Mouse (Mus musculus): ENCODE data around the gene Glrx.
"Not testable (repeated sequence)": the region's sequence is repeated elsewhere in the genome, so short reads cannot be mapped to it uniquely, and the experiment has no call there.

Gene Glrx

DNA sequence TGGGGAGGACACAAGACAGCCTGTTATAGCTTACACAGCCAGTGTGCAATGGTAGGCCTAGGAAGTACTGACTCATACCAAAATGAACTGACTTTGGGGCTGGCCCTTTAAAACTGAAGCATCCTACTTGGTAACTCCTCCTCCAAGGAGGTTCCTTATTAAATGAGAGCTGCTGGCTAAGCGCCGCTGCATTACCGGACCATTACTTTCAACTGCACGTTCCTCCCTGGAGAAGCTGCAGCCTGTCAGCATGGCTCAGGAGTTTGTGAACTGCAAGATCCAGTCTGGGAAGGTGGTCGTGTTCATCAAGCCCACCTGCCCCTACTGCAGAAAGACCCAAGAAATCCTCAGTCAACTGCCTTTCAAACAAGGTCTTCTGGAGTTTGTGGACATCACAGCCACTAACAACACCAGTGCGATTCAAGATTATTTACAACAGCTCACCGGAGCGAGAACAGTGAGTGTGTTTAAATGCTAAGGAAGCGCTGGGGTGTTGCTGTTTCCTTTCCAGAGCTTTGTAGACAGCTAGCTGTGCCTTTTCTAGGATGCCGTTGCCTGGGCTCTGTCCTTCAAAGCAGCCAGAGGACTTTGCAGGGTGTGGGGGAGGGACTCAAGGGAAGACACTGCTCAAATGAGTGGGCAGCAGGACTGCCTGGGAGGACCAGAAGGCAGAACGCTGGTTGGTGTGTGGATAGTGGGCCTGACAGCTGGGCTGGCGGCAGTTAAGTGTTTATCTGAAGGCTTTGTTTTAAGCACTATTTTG lies at the start of gene Glrx:
Gene Glrx (plus strand): TSS at position 150 of the 763 bp plus-strand sequence.
- DNase-seq (ENCODE audit: low spot score): peak; percentile 72

DNA sequence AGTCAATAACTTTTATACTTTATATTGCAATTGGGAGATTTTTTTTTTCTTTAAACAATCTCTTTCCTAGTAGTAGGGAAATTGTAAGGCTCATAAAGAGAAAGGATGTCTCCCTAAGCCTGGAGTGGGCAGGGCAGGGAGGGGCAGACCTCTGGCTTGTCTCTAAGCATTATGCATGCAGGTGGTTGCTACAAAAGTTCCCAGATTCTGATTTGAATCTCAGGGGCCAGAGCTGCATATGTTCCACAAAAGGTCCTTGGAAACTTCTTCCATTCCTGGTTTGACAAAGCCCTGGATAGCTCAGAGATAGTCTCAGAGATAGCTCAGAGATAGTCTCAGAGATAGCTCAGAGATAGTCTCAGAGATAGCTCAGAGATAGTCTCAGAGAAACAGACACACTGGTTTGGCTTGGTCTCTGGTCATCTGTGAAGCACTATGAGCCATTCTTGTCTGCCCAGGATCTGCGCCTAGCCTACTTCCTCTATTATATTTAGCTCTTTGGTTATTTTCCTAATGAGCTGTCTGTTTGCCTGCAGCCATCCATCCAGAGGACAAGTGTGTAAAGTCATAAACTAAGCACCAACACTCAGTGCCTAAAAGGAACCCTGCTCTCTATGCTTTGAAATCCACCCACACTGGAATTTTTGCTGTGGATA lies 49.0 kb upstream of the Glrx start:
- DNase-seq (ENCODE audit: low spot score): no peak

DNA sequence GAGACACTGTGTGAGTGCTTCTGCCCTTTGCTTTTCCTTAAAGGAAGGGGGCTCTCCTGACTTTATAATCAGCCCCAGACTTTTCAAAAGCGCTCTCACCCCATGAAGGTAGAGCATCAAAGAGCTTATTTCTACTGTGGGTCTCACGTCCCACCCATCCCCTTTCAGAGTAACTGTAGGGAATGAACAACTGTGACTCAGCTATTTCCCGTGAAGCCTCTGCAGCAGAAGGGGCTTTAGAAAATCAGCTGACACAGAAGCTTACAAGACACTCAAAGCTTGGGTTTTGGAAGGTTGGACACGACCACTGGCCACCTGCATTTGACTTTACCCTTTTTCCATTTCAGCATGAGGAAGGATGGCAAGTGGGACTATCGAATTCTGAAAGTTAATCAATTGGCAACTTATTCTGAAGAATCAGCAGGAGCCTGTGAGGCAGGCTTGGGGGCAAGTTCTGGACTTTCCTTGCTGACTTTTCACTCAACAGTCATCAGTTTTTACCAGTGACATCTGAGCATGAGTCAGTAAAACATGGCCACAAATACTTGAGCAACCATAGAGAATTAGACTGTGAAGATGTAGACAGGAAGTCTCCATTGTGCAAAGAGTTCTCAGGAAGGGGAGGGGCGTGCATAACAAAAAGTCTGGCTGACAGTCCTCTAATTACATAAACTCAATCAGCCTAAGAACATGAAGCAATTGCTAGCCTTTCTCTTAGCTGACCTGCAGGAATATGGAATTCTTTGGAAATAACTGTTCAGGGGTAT lies 45.6 kb upstream of the Glrx start:
- no peak for DNase-seq (ENCODE audit: low spot score)

DNA sequence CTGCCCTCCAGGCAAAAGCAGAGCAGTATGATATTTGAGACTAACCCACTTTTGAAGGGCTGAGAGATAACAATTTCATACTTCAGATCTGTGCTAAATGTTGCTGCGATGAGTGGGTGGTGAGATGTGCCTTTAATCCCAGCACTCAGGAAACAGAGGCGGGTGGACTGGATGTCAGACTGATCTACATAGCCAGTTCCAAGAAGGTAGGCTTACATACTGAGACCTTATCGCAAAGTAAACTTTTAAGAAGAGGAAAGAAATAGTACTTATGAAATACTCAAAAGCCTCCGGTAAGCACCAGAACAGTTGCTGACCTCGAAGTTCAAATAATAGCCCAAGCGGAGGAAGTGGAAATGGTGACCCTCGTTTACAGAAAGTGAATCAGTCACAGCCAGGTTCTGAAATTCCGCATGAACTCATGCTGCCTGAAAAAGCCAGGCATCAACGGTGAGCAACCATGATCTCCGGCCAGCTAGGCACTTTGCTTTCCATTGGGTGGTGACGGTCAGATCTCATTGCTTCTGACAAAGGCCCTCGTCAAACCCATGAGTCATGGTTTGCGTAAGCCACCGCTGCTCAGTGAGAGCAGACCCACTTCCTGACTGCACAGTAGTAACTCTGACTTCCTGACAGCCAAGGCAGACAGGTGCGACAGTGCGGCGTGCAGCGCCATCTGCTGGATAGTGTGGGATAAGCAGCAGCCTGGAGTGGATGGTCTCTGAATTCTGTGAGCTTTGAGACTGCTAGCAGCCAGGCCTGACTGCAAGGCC lies 42.1 kb upstream of the Glrx start:
- DNase-seq (ENCODE audit: low spot score): peak; percentile 92

DNA sequence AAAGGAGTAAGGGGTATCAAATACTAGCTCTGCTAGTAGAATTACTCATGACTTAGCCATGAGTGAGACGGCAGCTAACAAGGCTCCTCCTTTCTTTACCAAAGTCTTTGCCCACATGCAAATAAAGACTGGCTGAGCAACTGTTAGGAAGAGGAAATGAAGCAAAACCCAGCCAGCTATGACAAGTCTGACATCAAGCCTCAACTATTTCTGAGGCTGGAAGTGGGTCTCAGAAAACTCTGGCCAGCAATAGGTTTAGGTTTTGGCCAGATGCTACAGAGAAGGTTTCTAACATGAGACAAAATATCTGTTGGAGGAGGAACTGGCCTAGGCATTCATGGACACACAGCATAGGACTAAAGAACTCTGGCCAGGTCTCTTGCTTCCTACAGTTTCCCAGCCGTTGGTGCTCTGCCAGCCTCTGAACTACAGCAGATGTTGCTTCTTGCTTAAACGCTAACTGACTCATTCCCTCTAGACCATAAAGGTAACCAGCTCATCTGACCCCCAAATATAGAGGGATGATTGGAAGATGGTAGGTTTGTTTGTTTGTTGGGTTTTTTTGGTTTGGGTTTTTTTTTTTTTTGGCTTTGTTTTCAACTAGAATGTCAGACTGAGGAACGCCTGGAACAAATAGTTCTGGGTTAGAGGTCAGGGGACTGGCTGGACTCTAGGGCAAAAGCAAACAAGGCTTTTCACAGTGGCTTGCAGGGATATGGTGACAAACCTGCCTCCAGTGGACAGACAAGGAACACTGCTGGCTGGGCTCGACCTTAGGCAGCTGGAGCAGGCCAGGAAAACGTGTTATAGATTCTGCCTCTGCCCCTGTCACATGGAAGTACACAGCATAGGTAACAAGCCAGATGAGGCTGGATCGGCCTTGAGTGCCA lies 41.0 kb upstream of the Glrx start:
- DNase-seq (ENCODE audit: low spot score): no peak

DNA sequence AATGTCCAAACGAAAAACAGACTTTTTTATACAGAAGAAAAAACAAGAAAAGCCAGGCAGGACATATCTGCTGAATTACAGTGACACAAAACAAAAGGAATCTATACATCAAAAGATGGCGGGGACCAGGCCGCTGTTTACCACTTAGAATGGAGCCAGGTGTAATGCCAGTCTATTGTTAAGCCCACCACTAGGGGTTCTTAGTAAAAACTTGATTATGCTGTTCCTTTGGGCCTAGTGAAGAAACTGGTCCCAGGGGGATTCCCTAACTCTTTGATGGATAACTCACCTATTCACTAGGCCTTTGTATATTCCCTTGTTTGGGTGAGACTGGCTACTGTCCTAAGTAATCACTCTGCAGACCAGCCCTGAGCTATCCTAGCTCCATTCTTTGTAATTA lies 40.2 kb upstream of the Glrx start:
- DNase-seq (ENCODE audit: low spot score): no peak

DNA sequence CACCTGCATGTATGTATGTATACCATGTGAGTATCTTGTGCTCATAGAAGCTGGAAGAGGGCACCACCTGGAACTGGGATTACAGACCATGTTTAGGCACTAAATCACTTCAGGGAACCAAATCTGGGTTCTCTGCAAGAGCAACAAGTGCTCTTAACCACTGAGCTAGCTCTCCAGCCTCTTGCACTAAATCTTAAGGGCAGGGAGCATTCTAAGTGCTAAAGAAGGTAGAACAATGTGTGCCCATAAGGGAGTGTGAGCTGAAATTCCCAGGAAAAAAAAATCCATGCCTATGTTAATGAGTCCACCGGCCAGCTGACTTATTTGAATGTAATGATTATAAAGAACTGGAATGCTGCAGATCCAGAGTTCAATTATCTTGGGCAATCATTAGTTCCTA lies 31.7 kb upstream of the Glrx start:
- no peak for DNase-seq (ENCODE audit: low spot score)

DNA sequence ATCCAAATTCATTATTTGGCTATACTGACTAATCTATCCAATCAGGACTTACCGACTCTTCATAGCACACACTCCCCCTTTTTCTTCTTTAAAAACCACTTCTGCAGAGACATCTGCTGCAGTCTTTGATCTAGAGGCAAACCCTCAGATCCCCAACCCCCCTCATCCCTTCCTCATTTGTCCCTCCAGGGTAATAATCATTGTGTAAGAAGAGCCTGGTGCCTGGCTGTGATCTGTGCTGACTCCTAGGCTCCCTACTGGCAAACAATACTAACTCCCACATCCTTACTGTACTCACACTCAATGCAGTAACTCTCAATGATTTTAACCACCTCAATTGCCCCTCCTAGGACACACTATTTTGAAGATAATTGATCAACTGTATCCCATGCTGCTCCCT lies 29.7 kb upstream of the Glrx start:
- no peak for DNase-seq (ENCODE audit: low spot score)

DNA sequence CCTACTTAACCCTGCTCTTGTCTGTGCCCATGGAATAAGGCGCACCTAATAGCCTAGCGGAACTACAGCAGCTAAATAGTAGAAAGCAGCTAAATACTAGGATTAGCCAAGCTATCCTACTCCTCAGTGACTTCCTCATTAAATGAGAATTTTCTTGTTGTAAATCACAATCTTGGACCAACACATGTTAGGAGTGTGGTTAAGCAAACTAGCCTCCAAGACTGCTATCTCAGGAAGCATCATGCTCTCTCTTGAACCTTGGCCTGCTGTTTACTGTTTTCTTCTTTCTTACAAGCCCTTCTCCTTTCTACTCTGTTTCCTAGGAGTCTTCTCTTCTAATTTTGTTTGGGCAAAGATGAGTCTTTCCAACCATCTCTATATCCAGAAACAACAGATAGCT lies 22.5 kb upstream of the Glrx start:
- DNase-seq (ENCODE audit: low spot score): no peak

DNA sequence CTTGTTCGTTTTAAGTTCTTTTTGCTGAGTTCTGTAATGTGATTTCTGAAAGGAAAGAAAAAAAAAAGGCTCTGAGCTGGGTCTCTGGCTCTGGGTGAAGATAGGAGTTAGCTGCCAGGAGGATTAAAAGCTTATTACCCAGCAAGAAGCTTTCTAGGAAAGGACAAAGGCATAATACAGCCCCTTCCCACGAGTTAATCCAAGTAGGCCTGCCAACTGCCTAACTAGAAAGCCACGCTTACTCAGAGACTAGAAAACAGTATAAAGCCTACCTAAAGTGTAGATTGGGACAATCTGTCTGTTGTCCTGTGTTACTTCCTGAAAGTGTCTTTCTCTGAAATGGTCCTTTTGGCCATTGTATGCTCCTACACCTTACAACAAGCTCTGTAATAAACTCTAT lies 21.2 kb upstream of the Glrx start:
- no peak for DNase-seq (ENCODE audit: low spot score)

DNA sequence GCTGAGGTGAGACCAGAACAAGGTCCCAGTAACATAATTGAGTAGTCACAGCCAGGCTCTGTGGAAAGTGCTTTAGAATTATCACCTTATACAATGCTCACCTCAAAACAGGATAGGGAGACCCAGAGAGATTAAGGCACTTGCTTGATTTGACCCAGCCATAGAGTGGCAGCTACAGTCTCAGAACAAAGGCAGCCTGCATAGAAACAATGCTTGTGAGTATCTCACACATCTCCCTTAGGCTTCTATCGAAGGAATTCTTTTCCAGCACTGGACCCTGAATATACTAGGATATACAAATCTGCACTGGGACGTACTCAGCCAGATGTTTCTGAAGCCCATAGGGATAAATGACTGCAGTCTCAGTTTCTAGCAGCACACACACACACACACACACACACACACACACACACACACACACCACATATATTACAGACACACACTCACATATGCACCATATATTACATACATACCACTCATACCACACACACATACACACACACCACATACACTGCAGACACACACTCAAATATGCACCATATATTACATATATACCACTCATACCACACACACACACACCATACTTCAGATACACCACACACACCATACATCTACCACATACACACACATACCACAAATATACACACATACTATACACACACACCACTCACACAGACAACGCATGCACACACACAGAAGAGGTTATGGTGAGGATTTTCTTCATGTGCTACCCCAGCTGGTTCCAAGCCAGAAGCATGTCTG lies 20.5 kb upstream of the Glrx start:
- no peak for DNase-seq (ENCODE audit: low spot score)

DNA sequence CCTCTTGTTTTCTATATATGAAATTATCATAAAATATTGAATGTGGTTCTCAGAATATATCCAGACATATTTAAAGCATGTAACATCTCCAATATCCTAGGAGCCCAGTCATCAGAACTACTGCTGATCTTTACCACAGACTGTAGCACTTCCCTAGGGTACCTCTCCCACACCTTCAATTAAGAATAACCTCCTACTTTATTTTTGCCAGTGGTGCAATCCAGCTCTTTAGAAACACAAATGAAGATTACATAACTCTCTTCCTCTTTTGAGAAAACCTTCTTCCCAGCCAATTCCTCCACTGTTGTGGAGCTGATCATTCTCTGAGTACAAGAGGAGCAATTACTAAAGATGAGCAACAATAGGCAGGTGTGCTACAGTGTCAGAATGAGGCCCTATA lies 19.8 kb upstream of the Glrx start:
- DNase-seq (ENCODE audit: low spot score): no peak

DNA sequence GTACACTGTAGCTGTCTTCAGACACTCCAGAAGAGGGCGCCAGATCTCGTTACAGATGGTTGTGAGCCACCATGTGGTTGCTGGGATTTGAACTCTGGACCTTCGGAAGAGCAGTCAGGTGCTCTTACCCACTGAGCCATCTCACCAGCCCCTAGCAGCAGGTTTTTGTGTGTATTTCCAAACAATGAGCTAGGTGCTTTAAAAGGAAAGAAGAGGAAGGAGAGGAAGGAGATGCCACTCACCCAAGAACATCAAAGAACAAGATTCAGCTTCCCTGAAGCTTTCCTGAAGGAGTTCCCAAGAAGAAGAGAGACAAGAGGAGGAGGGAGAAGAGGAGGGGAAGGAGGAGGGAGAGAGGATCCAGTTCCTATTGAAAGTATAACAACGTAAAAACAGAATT lies 17.3 kb upstream of the Glrx start:
- not testable (repeated sequence) for DNase-seq (ENCODE audit: low spot score)

DNA sequence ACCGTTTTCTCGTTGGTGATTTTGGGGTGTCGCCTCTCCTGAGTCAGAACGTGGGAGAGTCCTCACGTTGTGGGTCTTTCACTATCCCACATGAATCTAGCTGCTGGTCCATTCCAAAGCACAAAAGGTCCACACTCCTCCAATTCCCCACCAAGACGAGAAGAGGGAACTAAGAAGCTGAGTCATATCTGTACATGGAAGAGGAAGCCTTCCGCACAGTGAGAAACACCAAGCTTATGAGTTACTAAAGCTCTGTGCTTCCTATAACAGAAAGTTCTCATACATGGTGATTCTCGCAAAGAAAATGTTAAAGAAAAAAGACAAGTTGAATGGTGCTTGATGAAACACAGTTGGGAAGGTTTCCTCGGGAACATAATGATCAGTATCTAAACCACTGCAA lies 16.5 kb upstream of the Glrx start:
- DNase-seq (ENCODE audit: low spot score): no peak

DNA sequence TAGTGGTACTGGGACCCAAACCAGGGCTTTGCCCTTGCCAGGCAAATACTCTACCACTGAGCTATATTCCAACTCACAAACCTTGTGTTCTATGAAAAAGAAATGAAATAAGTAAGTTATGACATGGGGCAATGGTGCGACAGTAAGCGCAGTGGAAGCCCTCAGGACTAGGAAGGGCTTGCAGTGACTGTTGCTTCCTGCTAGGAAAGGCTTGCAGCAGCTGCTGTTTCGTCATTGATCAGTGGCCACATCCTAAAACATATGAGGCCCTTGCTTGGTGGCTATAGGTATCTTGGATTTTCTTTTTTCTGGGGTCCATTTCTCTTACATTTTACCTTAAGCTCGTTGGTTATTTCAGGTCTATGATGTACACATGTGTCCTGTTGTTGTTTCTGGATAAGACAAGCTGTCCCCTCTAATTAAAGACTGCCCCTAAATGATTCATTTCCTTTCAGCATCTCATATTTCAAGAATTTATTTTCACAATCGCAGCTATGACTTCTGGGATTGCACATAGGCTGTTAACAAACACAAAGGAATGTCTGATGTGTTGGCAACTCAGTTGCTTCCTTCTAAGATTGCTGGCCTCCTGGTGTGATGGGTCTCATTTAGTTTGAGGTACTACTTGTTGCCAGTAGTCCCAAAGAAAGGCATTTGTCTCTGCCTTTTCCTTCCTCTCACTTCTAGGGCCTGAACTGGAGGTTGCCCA lies 14.9 kb upstream of the Glrx start:
- DNase-seq (ENCODE audit: low spot score): no peak

DNA sequence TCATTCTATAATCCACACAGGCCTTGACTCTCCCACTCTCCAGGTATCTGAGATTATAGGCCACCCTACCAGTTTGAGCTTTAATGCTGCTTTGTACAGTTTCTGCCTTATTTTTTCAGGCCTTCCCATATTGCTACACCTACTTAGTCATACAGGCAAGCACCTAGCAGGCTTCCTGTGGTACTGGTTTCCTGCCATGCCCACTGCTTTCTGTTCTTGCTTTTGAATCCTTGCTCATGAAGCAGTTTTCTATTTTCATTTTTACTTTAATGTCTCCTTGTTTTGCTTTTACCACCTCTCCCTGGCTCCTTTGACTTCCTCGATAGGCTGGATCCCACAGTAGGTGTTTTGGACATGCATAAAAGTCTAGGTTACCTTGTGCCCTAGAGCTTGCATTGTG lies 14.3 kb upstream of the Glrx start:
- DNase-seq (ENCODE audit: low spot score): no peak

DNA sequence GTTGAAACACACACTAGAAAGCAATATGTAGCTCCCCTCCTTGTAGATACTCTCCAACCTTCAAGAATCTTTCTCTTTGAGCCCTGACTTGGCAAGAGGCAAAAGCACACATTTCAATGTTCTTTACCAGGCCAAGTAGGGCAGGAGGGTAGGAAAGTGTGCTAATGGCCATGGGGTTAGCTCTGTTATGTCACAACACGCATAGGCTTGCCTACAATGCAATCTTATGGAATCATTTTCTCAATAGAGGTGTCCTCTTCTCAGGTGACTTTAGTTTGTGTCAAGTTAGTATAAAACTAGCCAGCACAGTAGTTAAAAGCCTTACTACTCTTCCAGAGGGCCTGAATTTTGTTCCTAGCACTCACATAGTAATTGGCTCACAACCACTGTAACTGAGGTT lies 9.0 kb upstream of the Glrx start:
- DNase-seq (ENCODE audit: low spot score): no peak

DNA sequence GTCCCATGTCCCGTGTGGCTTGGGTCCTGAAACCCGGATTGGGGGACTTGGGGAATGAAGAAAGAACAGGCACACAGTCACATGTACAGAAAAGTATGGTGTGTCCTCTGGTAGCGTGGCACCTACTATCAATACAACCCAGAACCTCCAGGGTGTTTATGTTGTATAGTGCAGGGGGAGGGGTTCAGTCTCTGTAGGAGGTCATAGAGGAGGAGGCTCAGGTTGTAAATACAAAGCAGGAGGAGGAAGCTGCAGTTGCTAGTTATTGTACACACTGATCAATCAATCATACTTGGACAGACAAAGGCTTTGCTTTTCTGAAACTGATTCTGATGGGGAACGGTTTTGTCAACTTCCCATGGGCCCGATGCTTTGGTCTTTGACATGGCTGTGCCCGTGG lies 8.0 kb upstream of the Glrx start:
- DNase-seq (ENCODE audit: low spot score): no peak

DNA sequence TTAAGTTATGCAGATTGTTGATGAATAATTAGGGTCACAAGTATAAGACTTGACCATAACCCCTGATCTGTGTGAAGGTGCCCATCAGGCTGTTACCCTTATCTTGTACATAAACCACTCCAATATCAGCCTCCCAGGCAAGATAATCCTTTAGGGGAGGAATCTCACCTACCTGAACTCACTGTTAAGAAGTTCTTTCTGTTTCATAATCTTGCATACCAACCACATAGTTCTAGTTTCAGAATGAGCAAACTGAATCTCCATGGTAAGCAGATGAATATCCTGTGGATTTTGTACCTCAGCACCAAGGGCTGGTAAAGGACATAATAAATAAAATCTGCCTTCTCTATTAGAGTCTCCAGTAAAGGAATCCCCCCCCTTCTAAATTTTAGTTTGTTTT lies 7.0 kb upstream of the Glrx start:
- DNase-seq (ENCODE audit: low spot score): no peak

DNA sequence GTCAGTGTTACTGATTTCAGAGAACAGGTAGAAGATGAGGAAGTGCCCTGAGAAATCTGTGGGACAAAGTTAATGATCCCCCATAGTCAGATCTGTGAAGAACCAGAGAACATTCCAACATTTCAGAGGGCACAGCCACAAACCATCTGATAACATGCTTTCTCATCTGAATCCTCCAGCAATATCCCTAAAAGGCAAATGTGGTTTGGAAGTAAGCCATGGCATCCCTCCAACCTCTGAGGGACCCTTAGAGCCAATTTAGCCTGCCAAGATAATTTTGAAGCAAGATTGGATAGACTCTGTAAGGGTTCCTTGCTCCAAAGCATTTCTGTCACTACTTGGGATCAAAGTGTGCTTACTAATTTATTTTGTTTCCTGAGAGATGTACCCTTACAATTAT lies 6.2 kb upstream of the Glrx start:
- no peak for DNase-seq (ENCODE audit: low spot score)

Measured in c-Kit-positive CD71-positive TER-119-positive erythroid progenitor cells, embryonic 14.5 days (primary cell).